Mouse (Mus musculus) liver, embryonic 14.5 days (tissue): ENCODE data around the gene Gm14391. TPM values are rescaled to one million over a fixed set of nuclear protein-coding genes. Genes with fewer than 3 reads are reported as not detected.
"Not testable (repeated sequence)": the region's sequence is repeated elsewhere in the genome, so short reads cannot be mapped to it uniquely, and the experiment has no call there.

Source experiments
- ATAC-seq: fragments of 200-750 bp; cut with Nextera tagmentation; 2 replicates; pipeline ENCODE4 v1.8.0; 2017; ENCODE audit warnings: moderate number of reproducible peaks, mild to moderate bottlenecking, moderate library complexity; ENCODE audit not compliant: insufficient read depth
- DNase-seq, 3 experiments: peaks; one replicate each; pipeline ENCODE4 v3.0.0-alpha.2; 2012 to 2013; ENCODE audit warnings: low read depth in 3 of 3, low spot score in 3 of 3
- H3K27ac ChIP-seq: fragments of 300-500 bp; sonication (generic); 2 replicates; pipeline ENCODE4 v1.5.1; 2014; ENCODE audit warnings: moderate library complexity, mild to moderate bottlenecking, control low read depth, inconsistent platforms
- H3K27me3 ChIP-seq: fragments of 300-500 bp; sonication (generic); 2 replicates; pipeline ENCODE4 v1.6.1; 2014; ENCODE audit warnings: mild to moderate bottlenecking, low read length, moderate library complexity; ENCODE audit not compliant: control insufficient read depth, insufficient read depth
- H3K36me3 ChIP-seq: fragments of 300-500 bp; sonication (generic); replicated peaks from 2 replicates; pipeline ENCODE4 v1.6.1; 2014; ENCODE audit warnings: low read depth; ENCODE audit not compliant: control insufficient read depth, insufficient read depth
- H3K4me1 ChIP-seq, 2 experiments: fragments of 200-500 bp in 1 of 2; fragments of 300-500 bp in 1 of 2; sonication (generic) in 1 of 2; replicated peaks; 2 replicates each; pipeline ENCODE4 v1.6.1; 2012 to 2014; ENCODE audit warnings: antibody characterized with exemption in 1 of 2, inconsistent platforms in 1 of 2, low read length in 1 of 2; ENCODE audit not compliant: control insufficient read depth in 2 of 2, insufficient read depth in 2 of 2
- H3K4me2 ChIP-seq: fragments of 300-500 bp; sonication (generic); 2 replicates; pipeline ENCODE4 v1.6.1; 2014; ENCODE audit warnings: low read depth, mild to moderate bottlenecking, control low read depth, moderate library complexity
- H3K4me3 ChIP-seq, 2 experiments: fragments of 200-500 bp in 1 of 2; fragments of 300-500 bp in 1 of 2; sonication (generic) in 1 of 2; 2 replicates each; pipeline ENCODE4 v1.5.1; 2012 to 2014; ENCODE audit warnings: low read depth in 2 of 2, low read length in 2 of 2, mild to moderate bottlenecking in 2 of 2, control low read depth in 1 of 2, inconsistent platforms in 1 of 2, moderate library complexity in 1 of 2; ENCODE audit not compliant: insufficient read depth in 1 of 2
- H3K9ac ChIP-seq: fragments of 300-500 bp; sonication (generic); replicated peaks from 2 replicates; pipeline ENCODE4 v1.6.1; 2014; ENCODE audit warnings: mild to moderate bottlenecking, control low read depth, moderate library complexity
- H3K9me3 ChIP-seq: fragments of 300-500 bp; sonication (generic); 2 replicates; pipeline ENCODE4 v1.6.1; 2016; ENCODE audit warnings: low read length, mixed read lengths; ENCODE audit not compliant: control insufficient read depth
- CTCF ChIP-seq: IDR thresholded peaks from 2 replicates; pipeline ENCODE4 v1.5.1; 2016; ENCODE audit warnings: antibody characterized with exemption, low read depth, control low read depth
- EP300 ChIP-seq: IDR thresholded peaks from 2 replicates; pipeline ENCODE4 v1.6.1; 2016; ENCODE audit warnings: antibody characterized with exemption, low read depth
- WGBS: fragments of 180-500 bp; shearing (Covaris S2); extraction: QIAGEN DNeasy Blood & Tissue Kit; methylation state at CpG from one replicate; pipeline ENCODE4 v1.1.7; 2014; ENCODE audit not compliant: insufficient replicate concordance; 5-methylcytosine and 5-hydroxymethylcytosine counted together
- polyA plus RNA-seq, 2 experiments: library from polyadenylated mRNA; depleted of rRNA in 1 of 2; stranded (reverse) in 1 of 2; unstranded in 1 of 2; fragments of >200 nt; fragmentation: Nextera tagmentation in 1 of 2; extraction: Ambion mirVana in 1 of 2; gene quantifications; 2 replicates each; pipeline versions ENCODE4 v1.2.1 to v1.2.3; 2012 to 2014

Gene Gm14391
- polyA plus RNA-seq, 2 experiments, result 2.2 to 2.3 TPM

DNA sequence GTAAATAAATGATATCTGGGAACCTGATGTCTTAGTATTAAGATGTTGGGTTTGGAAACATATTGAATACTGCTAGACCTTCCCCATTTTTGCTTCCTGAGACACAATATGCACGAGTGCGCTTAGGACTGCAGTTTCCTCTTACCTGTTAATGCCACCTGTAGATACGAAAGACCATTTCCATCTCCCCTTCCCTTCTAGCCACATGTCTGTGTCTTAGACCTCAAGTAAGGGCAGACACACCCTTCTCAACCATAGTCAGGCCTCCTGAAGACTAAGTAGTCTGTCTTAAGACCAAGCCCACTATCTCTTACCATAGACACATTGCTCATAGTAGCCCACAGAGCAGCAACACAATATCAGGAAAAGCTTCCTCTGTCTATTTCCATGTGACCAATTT lies 34.6 kb downstream of the Gm14391 start:
- no peak for DNase-seq
- WGBS, result 62% methylated on average over 3 of the region's 3 CpGs

DNA sequence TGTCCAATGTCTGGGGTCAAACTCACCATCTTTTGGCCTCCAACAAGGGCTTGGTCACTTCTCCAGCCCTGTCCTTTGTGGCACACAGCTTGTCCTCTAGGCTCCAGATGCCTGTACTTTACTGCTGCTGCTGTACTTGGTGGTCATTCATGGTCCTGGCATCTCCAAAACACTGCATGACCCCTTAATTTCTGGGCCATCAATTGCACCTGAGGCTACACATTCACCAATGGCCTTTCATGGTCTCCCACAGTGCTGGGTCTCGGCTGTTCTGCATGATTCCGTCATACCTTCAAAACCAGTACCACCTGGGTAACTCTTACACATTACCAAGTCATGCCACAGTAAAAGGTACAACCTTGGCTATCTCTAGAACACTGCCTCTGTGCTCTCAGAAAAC lies 39.8 kb downstream of the Gm14391 start:
- H3K9ac ChIP-seq, H3K4me1 ChIP-seq, H3K4me2 ChIP-seq, H3K27me3 ChIP-seq, H3K9me3 ChIP-seq, ATAC-seq, H3K27ac ChIP-seq, DNase-seq, H3K36me3 ChIP-seq, H3K4me3 ChIP-seq: not testable (repeated sequence)
- 46% methylated on average over 2 of the region's 2 CpGs for WGBS

More for the DNA sequence above, 34.6 kb downstream of the Gm14391 start:
- no peaks in the 10 kb centered on the region for H3K27me3 ChIP-seq
- H3K27ac ChIP-seq, result no peak overlapping the region
- no peak overlapping the region for H3K4me3 ChIP-seq
- no peak for ATAC-seq
- no peaks in the 10 kb centered on the region for H3K36me3 ChIP-seq
- no peak overlapping the region for H3K9ac ChIP-seq
- H3K9me3 ChIP-seq, result no peaks in the 10 kb centered on the region
- H3K4me2 ChIP-seq, result no peak overlapping the region
- TF ChIP-seq EP300 (no peak), CTCF (no peak)
- H3K4me1 ChIP-seq, result no peaks in the 10 kb centered on the region

DNA sequence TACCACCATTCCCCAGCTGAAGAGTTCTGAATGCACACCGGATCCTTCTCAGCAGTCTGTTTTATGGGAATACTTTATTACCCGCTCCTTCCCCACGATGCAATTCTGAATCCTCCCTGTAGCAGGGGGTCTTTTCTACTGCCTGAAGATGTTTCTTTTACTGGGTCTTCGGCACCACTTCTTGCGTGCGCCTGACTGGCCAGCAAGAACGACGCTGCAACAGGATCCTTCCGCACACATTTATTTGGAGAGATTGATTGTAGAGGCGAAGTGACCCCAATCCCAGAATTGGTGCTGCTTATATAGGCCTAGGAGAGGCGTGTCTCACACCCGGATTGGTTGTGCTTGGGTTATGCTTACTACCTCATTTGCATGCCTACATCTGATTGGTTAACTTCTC lies 41.6 kb downstream of the Gm14391 start:
- not testable (repeated sequence) for H3K27me3 ChIP-seq

DNA sequence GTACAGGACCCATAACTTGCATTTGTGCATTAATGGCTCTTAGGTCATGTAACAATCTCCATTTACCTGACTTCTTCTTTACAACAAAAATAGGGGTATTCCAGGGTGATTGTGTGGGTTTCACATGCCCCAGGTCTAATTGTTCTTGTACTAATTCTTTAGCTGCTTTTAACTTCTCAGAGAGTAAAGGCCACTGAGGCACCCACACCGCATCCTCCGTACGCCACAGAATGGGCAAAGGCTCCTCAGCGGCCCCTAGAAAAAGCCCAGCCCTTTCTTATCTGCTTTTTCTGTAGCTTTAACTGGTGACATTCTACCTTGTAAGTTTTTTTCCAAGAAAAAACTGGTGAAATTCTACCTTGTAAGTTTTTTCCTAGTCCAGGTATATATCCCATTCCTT lies 45.3 kb downstream of the Gm14391 start:
- not testable (repeated sequence) for H3K4me2 ChIP-seq, H3K9ac ChIP-seq, H3K4me1 ChIP-seq, ATAC-seq, DNase-seq, H3K9me3 ChIP-seq, H3K4me3 ChIP-seq, H3K36me3 ChIP-seq, H3K27ac ChIP-seq, H3K27me3 ChIP-seq
- WGBS, result 72% methylated on average over 4 of the region's 4 CpGs

More for the DNA sequence above, 41.6 kb downstream of the Gm14391 start:
- H3K4me3 ChIP-seq, H3K36me3 ChIP-seq, H3K9me3 ChIP-seq, ATAC-seq, H3K4me1 ChIP-seq, H3K27ac ChIP-seq, DNase-seq, H3K9ac ChIP-seq, H3K4me2 ChIP-seq: not testable (repeated sequence)
- 81% methylated on average over 12 of the region's 12 CpGs for WGBS

DNA sequence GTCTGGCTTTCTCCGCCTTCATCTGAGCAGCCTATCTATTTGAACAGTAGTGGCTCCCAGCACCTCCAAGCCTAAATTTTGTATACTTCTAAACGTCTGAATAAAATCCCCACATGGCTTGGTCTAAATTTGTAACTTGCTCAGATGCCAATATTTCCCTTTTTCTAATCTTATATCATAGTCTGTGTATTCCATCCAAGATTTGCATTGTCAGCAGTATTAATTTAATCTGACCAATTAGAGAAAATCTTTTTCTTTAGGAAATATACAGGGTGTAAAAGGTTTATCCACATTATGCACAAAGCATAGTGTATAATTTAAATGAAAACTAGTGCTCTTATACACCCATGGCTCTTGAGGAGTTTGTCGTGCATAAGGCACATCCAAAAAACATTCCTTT lies 48.1 kb downstream of the Gm14391 start:
- no peaks in the 10 kb centered on the region for H3K36me3 ChIP-seq
- TF ChIP-seq CTCF (no peak), EP300 (no peak)
- H3K27me3 ChIP-seq, result no peaks in the 10 kb centered on the region
- H3K4me2 ChIP-seq, result no peak overlapping the region
- H3K4me1 ChIP-seq, result no peaks in the 10 kb centered on the region
- DNase-seq (no peak), ATAC-seq (no peak)
- H3K9me3 ChIP-seq, result no peaks in the 10 kb centered on the region
- H3K4me3 ChIP-seq, result no peak overlapping the region
- H3K9ac ChIP-seq, result no peak overlapping the region
- no peak overlapping the region for H3K27ac ChIP-seq
- 58% methylated on average over 3 of the region's 3 CpGs for WGBS

DNA sequence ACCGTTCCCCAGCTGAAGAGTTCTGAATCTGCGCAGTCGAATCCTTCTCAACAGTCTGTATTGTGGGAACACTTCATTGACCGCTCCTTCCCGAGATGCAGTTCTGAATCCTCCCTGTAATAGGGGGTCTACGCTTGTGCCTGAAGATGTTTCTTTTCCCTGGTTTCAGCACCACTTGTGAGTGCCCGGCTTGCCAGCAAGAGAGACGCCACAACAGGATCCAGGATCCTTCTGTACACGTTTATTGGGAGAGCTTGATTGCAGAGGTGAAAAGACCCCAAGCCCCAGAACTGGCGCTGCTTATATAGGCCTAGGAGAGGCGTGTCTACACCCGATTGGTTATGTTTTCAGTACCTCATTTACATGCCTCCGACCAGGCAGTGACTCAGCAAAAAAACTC lies 50.0 kb downstream of the Gm14391 start:
- WGBS, result 72% methylated on average over 13 of the region's 13 CpGs
- ATAC-seq, result no peak
- TF ChIP-seq CTCF, result no peak
- TF ChIP-seq EP300, result no peak
- no peaks in the 10 kb centered on the region for H3K4me1 ChIP-seq
- H3K4me3 ChIP-seq, result no peak overlapping the region
- H3K9ac ChIP-seq, result no peak overlapping the region
- no peaks in the 10 kb centered on the region for H3K9me3 ChIP-seq
- no peak overlapping the region for H3K4me2 ChIP-seq
- no peak overlapping the region for H3K27ac ChIP-seq
- H3K36me3 ChIP-seq, result no peaks in the 10 kb centered on the region
- DNase-seq, result no peak
- H3K27me3 ChIP-seq, result no peaks in the 10 kb centered on the region

DNA sequence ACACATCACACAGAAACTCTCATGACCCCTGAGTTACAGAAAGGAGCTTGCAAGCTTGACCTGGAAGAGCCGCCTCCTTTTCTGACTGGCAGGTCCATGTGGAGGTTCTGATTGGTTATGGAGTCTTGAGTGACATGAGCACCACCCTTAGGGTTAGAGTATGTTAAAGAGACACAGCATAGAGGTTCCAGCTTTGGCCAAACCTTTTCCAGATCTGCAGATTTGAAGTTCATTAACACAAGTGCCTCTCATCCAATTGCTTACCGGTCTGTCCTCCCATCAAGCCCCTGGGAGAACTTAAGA lies 64.8 kb downstream of the Gm14391 start, which contains the start of gene Gm14399:
TSS of gene Gm14399 (minus strand) at position 20 of the 303 bp plus-strand sequence.
- H3K4me2 ChIP-seq, result peak within 1 kb of the TSS; percentile 39
- DNase-seq, H3K36me3 ChIP-seq, ATAC-seq, H3K27ac ChIP-seq, H3K9me3 ChIP-seq, H3K4me1 ChIP-seq, H3K9ac ChIP-seq, H3K27me3 ChIP-seq: not testable (repeated sequence)
- peak within 1 kb of the TSS; percentile 46 to 69 for H3K4me3 ChIP-seq
- WGBS, result 6% methylated on average over 1 of the region's 2 CpGs

DNA sequence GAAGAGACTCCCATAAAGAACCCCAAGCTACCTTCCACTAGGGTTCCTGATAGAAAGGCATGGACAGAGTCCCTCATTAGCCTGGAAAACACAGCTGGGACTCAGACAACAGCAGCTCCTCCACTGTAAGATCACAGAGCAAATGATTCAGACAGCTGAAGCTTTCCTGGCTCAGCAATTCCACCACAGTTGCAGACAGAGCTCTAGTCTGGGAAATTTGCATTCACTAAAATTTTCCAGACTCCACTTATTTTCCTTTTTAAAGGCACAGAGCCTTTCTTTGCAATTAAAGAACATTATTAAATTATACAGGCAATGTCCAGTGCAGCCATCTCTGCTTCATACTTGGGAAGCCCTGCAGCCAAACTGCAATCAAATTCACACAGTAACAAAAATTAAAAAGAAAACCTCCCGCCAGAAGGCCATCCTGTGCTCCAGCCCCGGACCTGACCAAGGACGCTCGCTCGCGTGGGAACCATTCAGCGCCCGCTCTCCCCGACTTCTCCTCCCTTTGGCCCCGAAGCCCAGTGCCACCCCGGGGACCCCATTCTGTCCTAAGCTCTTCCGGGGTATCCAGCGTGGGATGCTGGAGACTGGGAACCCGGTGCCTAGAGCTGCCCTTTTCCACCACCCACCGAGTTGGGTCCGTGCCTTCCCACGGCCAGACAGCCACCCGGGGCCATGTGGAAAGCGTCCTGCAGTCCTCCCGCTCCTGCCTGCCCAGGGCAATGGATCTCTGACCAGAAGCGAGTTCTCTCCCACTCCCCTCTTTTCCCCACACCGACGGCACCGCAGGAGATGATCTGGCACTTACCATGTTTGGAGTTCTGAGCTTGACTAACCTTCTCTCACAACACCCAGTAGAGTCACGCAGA lies 65.4 kb downstream of the Gm14391 start:
- ATAC-seq, H3K9me3 ChIP-seq, H3K36me3 ChIP-seq, H3K27ac ChIP-seq, H3K27me3 ChIP-seq, H3K9ac ChIP-seq, DNase-seq, H3K4me1 ChIP-seq: not testable (repeated sequence)
- Histone ChIP-seq H3K4me3 (peak overlapping the region; percentile 46 to 69), H3K4me2 (peak overlapping the region; percentile 39)
- WGBS, result under 1% methylated on average over 23 of the region's 25 CpGs
